Mouse (Mus musculus) heart, postnatal 4 days (tissue): ENCODE data around the gene Jmy. TPM values are rescaled to one million over a fixed set of nuclear protein-coding genes. Genes with fewer than 3 reads are reported as not detected.
A peak's percentile ranks its signal among the peaks of the same experiment; 100 is the strongest.

Experiments
- DNase-seq: peaks from one replicate; pipeline ENCODE4 v3.0.0; 2021
- total RNA-seq, 2 experiments: library from RNA; stranded (reverse); gene quantifications; 2 replicates each; pipeline ENCODE4 v1.2.3; 2021

Gene Jmy
- total RNA-seq, 2 experiments from 2014 or later, result 35.1 to 37.5 TPM

GRCm38 (mm10) chr13:93458616-93459015 lies 41.0 kb downstream of the Jmy start:
- DNase-seq, result peak; percentile 37

DNA sequence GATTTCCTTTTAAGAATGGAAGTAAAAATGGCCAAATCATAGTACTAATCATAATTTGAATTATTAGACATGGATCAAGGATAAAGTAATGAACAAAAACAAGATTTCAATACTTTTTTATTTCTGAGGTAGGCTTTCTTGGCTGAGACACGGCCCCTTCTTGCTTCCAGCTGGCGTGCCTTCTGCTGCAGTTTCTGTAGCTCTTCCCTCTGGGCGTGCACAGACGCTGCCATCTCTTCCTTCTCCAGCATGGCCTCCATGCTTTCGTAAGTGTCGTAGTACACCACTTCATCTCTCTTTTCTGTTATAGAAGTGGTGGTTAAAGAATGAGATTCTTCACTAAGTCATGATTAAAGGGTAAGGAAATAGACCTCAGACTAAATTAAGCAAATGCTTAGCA lies 46.3 kb downstream of the Jmy start:
- DNase-seq, result no peak

DNA sequence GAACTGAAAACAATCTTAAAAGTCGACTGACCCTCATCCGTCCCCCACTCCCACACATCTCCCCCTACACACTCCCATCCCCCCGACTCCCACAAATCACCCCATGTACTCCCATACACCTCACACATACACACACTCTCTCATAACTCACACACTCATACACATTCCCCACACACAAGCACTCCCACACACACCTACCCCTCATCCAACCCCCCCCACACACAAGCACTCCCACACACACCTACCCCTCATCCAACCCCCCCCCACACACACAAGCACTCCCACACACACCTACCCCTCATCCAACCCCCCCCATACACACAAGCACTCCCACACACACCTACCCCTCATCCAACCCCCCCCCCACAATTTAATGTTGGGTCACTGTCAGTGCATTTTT lies 59.4 kb downstream of the Jmy start:
- no peak for DNase-seq

- DNase-seq, result no peak
These were observed 70.4 kb downstream of the Jmy start for GRCm38 (mm10) chr13:93429205-93429604.

DNA sequence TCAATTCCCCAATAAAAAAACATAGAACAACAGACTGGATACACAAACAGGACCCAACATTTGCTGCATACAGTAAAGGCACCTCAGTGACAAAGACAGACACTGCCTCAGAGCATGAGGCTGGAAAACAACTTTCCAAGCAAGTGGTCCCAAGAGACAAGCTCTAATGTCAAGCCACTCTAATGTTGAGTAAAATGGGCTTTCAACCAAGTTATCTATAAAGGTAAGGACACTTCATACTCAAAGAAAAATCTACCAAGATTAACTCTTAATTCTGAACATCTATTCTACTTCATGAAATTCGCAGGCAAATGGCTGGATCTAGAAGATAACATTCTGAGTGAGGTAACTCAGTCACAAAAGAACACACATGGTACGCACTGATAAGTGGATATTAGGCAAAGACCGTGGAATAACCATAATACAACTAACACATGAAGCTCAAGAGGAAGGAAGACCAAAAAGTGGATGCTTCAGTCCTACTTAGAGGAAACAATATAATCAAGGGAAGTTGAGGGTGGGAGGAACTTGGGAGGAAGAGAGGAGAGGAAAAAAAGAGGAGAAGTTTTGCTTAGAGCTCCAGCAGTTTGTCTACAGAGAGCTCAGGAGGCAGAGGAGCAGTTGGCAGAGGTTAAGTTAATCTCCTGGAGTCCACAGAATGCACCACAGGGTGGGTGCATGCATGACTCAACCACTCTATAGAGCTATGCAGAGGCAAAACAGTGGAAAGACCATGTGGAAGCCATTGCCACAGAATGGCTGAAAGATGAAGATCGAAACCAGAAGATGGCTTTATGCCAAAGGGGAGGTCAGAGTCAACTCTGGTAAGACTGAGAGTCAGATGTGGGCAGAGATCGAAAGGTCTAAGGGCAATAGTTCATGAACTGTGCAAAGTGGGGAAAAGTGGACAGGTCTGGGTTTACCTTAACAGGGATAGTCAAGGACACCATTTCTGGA lies 71.4 kb downstream of the Jmy start:
- no peak for DNase-seq

DNA sequence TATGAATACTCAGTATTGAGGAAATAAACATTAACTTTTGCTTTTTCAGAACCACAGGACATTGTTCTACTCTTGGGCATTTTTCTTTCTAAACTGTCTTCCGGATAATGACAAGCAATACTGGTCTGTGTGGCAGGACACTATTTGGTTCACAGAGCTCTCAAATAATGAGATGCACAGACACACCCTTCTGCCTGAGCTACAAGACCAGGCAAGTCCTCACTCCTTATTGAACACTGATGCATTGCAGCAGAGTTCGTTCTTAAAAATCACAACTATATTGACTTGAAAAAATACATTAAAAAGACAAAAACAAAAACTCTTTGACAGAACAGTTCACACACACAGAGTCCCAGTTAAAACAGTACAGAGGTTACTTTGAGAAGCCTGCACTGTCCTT lies 76.4 kb downstream of the Jmy start:
- no peak for DNase-seq

DNA sequence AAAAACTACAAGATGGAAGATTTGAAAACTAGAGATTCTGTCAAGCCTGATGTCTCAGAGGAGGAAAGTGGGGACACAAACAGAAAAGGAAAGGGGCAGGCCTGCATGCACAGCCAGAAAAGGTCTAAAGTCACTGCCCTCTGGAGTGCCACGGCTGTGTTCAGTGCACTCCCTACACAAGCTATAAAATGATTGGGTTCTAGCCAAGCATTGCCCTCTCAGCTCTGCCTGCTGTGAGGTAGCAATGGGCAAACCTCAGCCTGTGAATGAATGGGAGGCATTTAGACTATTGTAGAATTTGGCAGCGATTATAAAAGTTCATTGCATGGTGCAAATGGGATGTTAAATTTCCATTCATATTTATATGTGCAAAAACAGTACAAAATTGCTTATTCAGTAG lies 79.8 kb downstream of the Jmy start:
- no peak for DNase-seq

- no peak for DNase-seq
These were observed 81.3 kb downstream of the Jmy start for GRCm38 (mm10) chr13:93418292-93418691.

- no peak for DNase-seq
These were observed 84.6 kb downstream of the Jmy start for GRCm38 (mm10) chr13:93415055-93415454.

- DNase-seq, result no peak
These were observed 89.3 kb downstream of the Jmy start for GRCm38 (mm10) chr13:93410343-93410742.

DNA sequence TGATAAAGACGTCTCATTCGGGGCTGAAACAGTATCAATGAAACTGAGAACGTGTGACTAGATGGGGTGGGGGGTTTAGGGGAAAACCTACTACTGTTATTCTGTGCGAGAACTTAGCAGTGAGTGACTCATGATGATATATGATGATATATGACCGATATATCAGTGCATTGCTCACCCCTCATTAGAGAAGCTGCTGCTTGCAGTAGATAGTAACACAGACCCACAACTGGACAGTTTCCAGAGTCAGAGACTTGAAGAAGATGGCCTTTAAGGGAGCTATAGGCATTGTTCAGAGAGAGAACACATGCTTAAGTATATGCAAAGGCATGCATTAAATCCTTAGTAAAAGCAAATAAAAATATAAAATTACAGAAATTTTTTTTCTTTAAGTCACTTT lies 92.8 kb downstream of the Jmy start:
- DNase-seq, result no peak

- no peak for DNase-seq
These were observed 97.7 kb downstream of the Jmy start for GRCm38 (mm10) chr13:93401947-93402346.

GRCm38 (mm10) chr13:93399710-93400216 lies 99.8 kb downstream of the Jmy start:
- peak; percentile 42 for DNase-seq

GRCm38 (mm10) chr13:93389242-93389625 lies 110.4 kb downstream of the Jmy start:
- no peak for DNase-seq

DNA sequence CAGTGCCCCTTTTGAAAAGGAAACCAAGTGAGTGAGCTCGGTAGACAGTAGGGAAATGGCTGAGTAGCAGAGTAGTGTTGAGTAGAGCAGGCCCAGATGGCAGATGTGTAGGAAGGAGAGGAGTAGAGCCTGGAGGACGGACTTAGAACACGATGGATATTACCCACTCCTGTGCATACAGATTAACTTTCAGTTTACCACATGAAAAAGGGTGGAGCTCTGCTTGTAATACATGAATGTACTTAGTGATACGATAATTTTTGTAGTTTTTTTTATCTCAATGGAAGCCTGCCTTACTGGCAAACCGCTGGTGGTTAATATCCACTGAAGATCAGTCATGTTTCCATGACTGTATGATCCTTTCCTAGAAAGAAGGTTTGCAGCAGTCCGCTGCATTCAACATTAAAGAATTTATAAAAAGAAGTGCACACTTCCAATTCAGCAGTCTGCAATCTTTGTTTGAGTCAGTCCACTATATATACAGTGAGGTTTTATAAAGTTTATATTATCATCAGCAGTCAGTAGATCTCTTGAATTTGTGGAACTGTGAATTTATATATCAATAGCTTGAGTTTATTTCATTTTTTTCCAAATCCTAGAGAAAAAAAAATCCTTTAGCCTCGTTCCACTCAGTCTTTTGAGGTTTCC lies 110.9 kb downstream of the Jmy start:
- no peak for DNase-seq

GRCm38 (mm10) chr13:93387440-93387839 lies 112.2 kb downstream of the Jmy start:
- DNase-seq, result no peak

GRCm38 (mm10) chr13:93385147-93385546 lies 114.5 kb downstream of the Jmy start:
- no peak for DNase-seq

DNA sequence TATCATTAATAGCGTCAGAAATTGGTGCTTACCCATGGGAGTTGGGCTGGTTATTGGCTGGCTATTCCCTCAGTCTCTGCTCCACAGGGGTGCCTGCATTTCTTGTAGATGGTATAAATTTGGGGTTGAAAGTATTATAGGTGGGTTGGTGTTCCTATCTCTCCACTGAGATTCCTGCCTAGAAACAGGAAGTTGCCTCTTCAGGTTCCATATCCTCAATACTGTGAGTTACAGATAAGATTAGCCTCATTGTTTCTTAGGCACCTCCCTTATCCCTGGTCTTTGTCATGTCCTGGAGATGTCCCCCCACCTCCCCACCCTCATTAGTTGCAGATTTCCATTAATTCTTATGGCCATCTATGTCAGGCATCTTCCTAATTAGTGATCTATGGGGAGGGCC lies 115.1 kb downstream of the Jmy start:
- DNase-seq, result no peak

DNA sequence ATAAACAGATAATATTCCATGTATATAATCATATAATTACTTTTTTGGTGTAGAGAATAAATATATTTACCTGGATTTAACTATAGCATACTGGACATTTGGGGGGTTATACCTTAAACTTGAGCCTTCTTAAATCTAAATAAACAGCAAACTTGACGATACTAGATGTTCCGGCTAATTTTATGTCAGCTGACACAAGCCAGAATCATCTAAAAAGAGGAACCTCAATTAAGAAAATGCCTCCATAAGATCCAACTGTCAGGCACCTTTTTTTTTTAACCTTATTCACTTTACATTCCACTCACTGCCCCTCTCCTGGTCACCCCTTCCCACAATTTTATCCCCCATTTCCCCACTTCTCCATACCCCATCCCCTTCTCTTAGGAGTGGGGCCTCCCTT lies 116.0 kb downstream of the Jmy start:
- no peak for DNase-seq

- no peak for DNase-seq
These were observed 116.5 kb downstream of the Jmy start for GRCm38 (mm10) chr13:93383092-93383491.

- no peak for DNase-seq
These were observed 118.3 kb downstream of the Jmy start for GRCm38 (mm10) chr13:93381301-93381700.

DNA sequence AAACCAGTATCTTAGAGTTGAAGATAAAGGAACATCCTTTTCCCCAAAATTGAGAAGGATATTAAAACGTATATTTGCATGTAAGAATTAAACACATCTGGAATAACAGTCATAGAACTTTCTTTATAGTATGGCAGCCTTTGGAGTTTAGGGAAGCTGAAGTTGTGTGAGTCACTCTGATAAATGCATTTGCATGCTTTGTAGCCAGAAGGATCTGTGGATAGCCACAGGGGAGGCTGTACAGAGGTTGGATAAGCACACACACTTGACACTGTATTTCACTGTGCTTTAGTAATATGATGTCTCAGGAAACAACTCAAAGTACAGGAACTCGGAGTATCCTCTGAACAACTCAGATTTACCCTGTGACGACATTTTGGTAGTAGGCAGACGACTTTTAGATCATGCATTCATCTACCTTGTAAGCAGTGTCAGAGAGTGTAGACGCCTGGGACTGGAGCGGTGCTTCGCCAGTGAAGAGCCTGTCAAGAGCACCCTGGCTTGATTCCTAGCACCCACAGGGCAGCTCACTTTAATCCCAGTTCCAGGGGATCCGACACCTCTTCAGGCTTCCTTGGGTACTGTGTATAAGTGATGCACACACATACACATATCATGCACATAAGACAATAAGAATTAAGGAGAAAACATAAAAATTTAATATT lies 119.1 kb downstream of the Jmy start:
- DNase-seq, result no peak
